Mouse (Mus musculus): ENCODE results near the gene Arhgef19.
A peak's percentile ranks its signal among the peaks of the same experiment; 100 is the strongest.

The Arhgef19 gene

GRCm38 (mm10) chr4:141265979-141266637 is 26.8 kb downstream of the Arhgef19 start:
- no peak for DNase-seq (ENCODE audit: low spot score)

DNA sequence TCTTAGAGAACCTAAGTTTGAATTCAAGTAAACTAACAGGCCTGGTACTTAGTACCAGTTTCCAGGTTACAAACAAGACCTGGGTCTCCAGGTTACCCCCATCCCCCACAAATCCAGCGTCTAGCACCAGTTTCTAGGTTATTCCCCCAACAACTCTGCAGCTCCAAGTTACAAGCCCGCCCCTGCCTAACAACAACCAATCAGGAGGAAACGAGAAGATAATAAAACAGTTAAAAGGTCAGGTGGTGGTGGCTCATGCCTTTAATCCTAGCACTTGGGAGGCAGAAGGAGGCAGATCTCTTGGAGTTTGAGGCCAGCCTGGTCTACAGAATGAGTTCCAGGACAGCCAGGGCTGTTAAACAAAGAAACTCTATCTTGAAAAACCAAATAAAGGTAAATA is 28.0 kb downstream of the Arhgef19 start:
- DNase-seq (ENCODE audit: low spot score) = no peak

GRCm38 (mm10) chr4:141267837-141268236 is 28.5 kb downstream of the Arhgef19 start:
- no peak for DNase-seq (ENCODE audit: low spot score)

- DNase-seq (ENCODE audit: low spot score) = no peak
Observed at GRCm38 (mm10) chr4:141268350-141268749, 29.1 kb downstream of the Arhgef19 start.

- DNase-seq (ENCODE audit: low spot score) = no peak
Observed at GRCm38 (mm10) chr4:141269080-141269479, 29.8 kb downstream of the Arhgef19 start.

GRCm38 (mm10) chr4:141270201-141270940 is 31.1 kb downstream of the Arhgef19 start:
- DNase-seq (ENCODE audit: low spot score) = no peak

DNA sequence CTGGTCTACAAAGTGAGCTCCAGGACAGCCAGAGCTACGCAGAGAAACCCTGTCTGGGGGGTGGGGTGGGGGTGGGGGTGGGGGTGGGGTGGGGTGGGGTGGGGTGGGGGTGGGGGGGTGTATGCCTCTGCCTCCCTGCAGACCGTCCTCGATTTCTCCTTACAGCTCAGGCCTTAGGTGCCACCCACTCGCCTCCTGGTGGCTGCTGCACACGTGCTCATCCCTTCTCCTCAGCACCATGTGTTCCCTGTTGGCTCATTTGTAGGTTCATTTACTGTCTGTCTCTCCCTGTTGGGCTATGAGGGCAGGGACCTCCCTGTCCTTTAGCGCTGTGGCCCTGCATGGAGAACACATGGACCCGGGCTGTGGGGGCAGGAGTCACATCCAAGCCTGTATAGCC is 31.9 kb downstream of the Arhgef19 start:
- no peak for DNase-seq (ENCODE audit: low spot score)

GRCm38 (mm10) chr4:141271721-141272120 is 32.4 kb downstream of the Arhgef19 start:
- DNase-seq (ENCODE audit: low spot score) = no peak

DNA sequence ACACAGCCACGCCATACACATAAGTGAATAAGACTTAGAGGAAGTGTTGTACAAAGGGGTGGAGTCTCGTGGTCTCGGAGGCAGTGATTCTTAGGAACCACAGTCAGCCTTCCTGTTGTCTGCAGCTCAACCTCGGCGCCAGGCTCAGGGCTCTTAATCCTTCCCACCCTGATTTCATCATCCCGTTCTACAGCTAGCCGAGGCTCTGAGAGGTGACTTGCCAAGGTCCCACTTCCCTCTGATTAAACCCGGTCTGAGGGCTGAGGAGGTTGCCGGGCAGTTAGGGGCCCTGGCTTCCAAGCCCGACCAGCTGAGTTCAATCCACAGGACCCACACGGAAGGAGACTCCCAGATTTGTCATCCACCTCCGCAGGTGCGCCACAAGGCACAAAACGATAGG is 33.6 kb downstream of the Arhgef19 start:
- DNase-seq (ENCODE audit: low spot score) = no peak

- peak; percentile 59 for DNase-seq (ENCODE audit: low spot score)
Observed at GRCm38 (mm10) chr4:141273296-141273695, 34.0 kb downstream of the Arhgef19 start.

DNA sequence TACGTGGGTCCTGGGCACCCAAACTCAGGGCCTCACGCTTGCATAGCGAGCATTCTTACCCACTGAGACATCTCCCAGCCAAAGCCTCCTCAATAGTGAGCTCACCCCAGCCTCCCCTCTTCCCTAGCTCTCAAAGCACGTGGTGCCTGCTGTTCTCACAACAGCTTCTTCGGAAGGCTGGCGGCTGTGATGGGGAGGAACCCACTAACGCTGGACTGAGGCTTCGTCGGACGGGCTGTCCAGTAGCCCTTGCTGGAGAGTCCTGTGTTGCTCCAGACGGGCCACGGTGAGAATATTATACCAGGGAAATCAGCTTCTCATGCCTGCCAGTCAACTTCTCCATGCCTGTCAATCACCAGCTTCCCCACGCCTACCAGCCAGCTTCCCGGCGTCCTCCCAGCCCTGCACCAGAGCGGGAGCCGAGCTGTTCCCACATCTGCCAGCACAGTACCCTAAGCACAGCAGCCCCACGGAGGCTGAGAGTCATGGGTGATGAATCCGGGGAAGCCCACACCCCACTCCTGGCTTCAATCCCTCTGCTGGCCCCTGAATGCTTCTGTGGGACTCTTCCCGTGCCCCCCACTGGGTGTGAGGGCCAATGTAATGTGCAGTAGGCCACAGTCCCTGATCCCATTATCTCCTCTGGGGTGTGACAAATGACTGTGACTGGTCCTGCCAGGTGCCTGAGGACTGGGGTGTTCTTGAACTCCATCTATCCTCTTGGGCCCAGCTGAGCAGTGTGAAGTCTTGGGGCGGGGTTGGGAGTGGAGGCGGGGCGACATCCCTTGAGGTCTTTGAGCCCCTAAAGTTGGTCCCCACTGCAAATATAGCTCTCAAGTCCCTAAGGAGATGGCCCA is 35.4 kb downstream of the Arhgef19 start:
- DNase-seq (ENCODE audit: low spot score) = no peak

GRCm38 (mm10) chr4:141277157-141277556 is 37.9 kb downstream of the Arhgef19 start:
- DNase-seq (ENCODE audit: low spot score) = no peak

DNA sequence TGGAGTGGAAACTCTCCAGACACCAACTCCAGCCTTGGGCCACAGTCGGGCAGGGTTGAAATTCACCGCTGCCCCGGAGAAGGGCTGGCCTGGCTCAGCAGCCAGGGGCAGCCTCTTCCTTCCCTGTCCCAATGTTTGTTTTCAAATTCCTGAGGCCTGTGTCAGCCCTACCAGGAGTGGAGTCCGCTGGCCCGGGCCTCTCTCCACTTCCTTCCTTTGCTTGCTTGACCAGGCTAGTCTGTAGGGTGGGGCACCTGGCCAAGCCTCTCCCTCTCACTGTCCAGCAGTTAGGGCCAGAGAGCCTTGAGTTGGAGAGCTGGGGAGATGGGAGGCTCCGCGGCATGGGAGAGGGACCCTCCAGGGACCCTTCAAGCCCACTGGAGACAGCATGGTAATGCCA is 38.9 kb downstream of the Arhgef19 start:
- DNase-seq (ENCODE audit: low spot score) = peak; percentile 79

DNA sequence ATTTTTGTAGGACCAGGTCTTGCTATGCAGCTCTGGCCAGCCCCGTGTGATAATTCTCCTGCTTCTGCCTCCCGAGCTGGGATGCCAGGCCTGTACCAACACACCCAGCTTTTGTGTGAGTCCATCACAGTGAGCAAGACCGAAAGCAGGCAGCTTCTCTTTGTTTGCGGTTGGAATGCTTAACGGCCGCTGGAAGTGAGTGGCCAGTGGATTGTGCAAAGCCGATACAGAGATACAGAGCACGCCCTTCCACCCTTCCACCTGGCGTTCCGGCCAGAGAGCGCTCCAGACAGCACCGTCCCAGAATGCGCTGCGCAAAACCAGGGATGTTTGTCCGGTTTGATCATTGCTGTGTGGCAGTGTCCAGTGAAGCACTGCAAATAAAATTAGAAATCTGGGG is 40.0 kb downstream of the Arhgef19 start:
- DNase-seq (ENCODE audit: low spot score) = no peak

GRCm38 (mm10) chr4:141279783-141280182 is 40.5 kb downstream of the Arhgef19 start:
- DNase-seq (ENCODE audit: low spot score) = no peak

DNA sequence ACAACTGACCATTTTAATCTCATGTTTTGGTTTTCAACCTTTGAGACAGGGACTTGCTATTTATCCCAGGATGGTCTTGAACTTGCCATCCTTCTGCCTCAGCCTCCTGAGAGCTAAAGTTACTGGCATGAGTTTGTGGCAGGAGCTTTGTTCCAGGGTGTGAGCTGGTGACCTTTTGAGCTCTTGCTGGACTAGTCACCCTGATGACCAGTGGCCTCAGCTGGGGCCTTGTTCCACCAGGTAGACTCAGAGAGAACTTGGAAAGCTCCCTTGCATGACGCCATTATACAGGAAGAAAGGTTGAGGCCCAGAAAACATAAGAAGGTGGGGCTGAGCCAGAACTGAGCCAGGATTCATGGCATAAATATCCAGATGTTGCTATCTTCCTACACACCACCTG is 41.2 kb downstream of the Arhgef19 start:
- DNase-seq (ENCODE audit: low spot score) = no peak

- no peak for DNase-seq (ENCODE audit: low spot score)
Observed at GRCm38 (mm10) chr4:141281153-141281552, 41.9 kb downstream of the Arhgef19 start.

- no peak for DNase-seq (ENCODE audit: low spot score)
Observed at GRCm38 (mm10) chr4:141281578-141281977, 42.3 kb downstream of the Arhgef19 start.

GRCm38 (mm10) chr4:141282087-141282486 is 42.8 kb downstream of the Arhgef19 start:
- DNase-seq (ENCODE audit: low spot score) = no peak

DNA sequence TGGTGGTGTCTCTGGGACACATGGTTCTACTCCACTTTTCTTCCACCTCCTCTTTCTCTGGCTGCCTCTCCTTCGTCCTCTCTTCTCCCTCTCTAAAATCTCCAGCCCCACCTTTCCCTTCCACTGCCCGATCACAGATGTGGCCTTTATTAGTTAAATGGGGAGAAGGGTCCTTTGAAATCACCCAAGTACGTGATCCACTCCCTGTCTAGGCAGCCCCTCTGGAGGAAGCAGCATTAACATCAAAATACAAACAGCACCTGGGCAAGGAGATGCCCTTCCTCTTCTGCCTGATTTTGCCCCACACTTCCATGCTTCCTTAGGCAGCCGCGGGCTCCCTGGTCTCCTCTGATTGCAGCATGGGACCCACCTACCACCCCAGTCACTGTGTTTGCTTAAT is 43.3 kb downstream of the Arhgef19 start:
- DNase-seq (ENCODE audit: low spot score) = no peak

DNA sequence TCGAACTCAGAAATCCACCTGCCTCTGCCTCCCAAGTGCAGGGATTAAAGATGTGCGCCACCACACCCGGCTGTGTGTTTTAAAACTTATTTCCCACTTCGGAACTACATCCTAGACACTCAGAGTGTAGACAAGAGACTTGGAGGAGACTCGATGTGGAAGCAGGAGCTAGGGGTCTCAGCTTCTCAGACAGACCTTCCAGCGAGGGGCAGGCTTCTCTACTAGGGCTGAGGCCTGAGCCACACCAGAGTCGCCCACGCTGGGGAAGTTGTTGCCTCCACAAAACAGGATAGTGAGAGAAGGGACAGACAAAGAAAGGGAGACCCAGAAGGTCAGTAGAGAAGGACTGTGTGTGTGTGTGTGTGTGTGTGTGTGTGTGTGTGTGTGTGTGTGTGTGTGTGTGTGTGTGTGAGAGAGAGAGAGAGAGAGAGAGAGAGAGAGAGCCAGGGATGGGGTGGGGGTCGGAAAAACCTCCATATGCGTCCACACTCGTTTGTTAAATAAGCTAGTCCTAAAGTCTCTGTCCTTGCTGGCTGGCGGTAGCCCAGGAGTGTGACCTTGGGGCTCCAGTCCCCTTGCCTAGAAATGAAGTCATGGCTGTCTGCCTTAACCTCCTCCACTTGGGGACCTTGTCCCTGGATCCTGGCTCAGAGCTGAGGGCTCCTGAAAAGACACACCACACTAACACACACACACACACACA is 44.0 kb downstream of the Arhgef19 start:
- peak; percentile 39 for DNase-seq (ENCODE audit: low spot score)

DNA sequence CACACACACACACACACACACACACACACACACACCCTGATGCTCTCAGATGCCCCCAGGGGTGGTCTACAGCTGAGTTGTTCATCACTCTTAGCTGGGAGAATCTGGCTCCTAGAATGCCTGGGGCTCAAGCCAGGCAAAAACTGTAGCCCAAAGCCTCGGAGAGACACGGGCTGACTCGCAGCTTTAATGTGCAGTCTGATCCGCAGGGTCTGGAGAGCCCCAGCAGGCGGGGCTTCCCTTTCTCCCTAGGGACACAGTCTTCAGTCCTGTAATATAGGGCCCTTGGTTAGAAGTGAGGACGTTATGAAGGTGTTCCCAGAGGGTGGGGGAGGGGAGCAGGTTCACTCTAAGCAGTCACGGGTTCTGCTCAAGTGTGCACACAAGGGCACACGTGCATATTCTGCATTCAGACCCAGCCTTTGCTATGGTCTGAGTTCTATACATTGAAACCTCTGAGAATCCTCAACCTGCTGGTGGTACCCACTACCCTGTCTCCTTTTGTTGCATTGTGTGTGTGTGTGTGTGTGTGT is 44.6 kb downstream of the Arhgef19 start:
- no peak for DNase-seq (ENCODE audit: low spot score)

Measured in ovary, adult 18-20 months (tissue).